In the genomic region with DNA sequence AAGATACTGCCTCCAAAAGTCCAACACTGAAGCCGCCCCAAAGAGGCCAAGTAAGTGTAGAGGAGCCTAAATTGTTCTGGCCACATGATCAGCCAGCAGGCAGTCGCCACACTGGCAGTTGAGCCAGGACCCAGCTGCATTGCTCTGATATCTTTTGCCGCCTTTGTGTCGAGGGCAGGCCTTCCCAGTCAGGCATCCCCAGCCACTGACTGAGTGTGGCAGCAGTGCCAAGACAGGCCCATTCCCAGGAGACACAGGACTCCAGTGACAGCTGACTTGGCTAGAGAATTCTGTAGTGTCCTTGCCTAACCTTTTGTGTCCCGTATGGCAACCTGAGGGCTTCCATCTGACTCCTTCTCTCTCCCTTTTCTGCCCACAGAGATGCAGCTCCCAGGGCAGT, we compare ENCODE assay signal across 12 mouse cellular contexts.
DNase-seq lines count a peak whose midpoint lies in the region; ATAC-seq and TF ChIP-seq lines count a peak whose summit lies in the region.
"Had no signal": no experiment of that assay in that cellular context is flagged by ENCODE, and none has a peak within 500 bp of the region (broad histone marks: within the 10 kb centered on the region; RNA-seq: fewer than 3 reads in every experiment).

No protein-coding gene starts in this region.

- no peaks in the 10 kb centered on the region for H3K36me3 ChIP-seq in heart, postnatal 0 days (replicated peaks; ENCODE audit: control insufficient read depth, insufficient read depth, low read length)
- H3K36me3 ChIP-seq in hindbrain, embryonic 14.5 days (replicated peaks; ENCODE audit: control insufficient read depth, insufficient read depth), result no peaks in the 10 kb centered on the region
- H3K36me3 ChIP-seq: neural tube, embryonic 12.5 days had no signal

- peaks cover 17% of the 10 kb centered on the region; the same call in 1 of the 2 replicates for H3K4me1 ChIP-seq in heart, postnatal 0 days (ENCODE audit: control insufficient read depth, insufficient read depth)
- H3K4me1 ChIP-seq in hindbrain, embryonic 14.5 days (replicated peaks; ENCODE audit: control insufficient read depth, insufficient read depth, low read length), result no peaks in the 10 kb centered on the region
- H3K4me1 ChIP-seq: neural tube, embryonic 12.5 days had no signal

- ATAC-seq in heart, postnatal 0 days (ENCODE audit: insufficient read depth, low read depth), result peak; percentile 89
- ATAC-seq in hindbrain, embryonic 14.5 days (ENCODE audit: low FRiP score), result no peak
- ATAC-seq: forebrain, embryonic 14.5 days had no signal

- H3K4me2 ChIP-seq in heart, postnatal 0 days (ENCODE audit: low read depth, low read length), result no peak overlapping the region
- H3K4me2 ChIP-seq in hindbrain, embryonic 14.5 days (replicated peaks), result no peak overlapping the region
- H3K4me2 ChIP-seq: neural tube, embryonic 12.5 days had no signal

- H3K9ac ChIP-seq in heart, postnatal 0 days (replicated peaks; ENCODE audit: low read depth, low read length), result no peak overlapping the region
- no peak overlapping the region for H3K9ac ChIP-seq in hindbrain, embryonic 14.5 days
- H3K9ac ChIP-seq: neural tube, embryonic 12.5 days had no signal

- DNase-seq in layer of hippocampus, adult 8-10 months (ENCODE audit: low spot score in 2 of 2), result peak; percentile 5 to 7
- DNase-seq in layer of hippocampus, adult 18-20 months (ENCODE audit: low spot score in 2 of 2), result no peak
- DNase-seq in brain, embryonic 18.5 days (ENCODE audit: low read depth, low spot score), result peak; percentile 4
- peak; percentile 82 to 89 for DNase-seq in cerebellum, postnatal 10 days
- DNase-seq in heart, postnatal 0 days (ENCODE audit: low spot score), result peak; percentile 63
- no peak for DNase-seq in thymus, postnatal 14 days
- DNase-seq in hindbrain, embryonic 14.5 days (ENCODE audit: low spot score), result no peak
- no peak for DNase-seq in embryo, embryonic 9.5 days (ENCODE audit: extremely low spot score)
- DNase-seq: kidney, adult 11 months; lung, postnatal 4 days had no signal

- H3K27ac ChIP-seq in heart, postnatal 0 days (ENCODE audit: low read depth), result no peak overlapping the region
- H3K27ac ChIP-seq in hindbrain, embryonic 14.5 days, result no peak overlapping the region
- H3K27ac ChIP-seq: neural tube, embryonic 12.5 days had no signal

- no peak overlapping the region for H3K4me3 ChIP-seq in heart, postnatal 0 days (ENCODE audit: low read depth, low read length)
- no peak overlapping the region for H3K4me3 ChIP-seq in hindbrain, embryonic 14.5 days (replicated peaks; ENCODE audit: low read length)
- H3K4me3 ChIP-seq: neural tube, embryonic 12.5 days had no signal

- H3K9me3 ChIP-seq in heart, postnatal 0 days (replicated peaks; ENCODE audit: control insufficient read depth, low read length), result no peaks in the 10 kb centered on the region
- H3K9me3 ChIP-seq in hindbrain, embryonic 14.5 days (ENCODE audit: control insufficient read depth, low read length), result no peaks in the 10 kb centered on the region
- H3K9me3 ChIP-seq: neural tube, embryonic 12.5 days had no signal

- H3K27me3 ChIP-seq in heart, postnatal 0 days (ENCODE audit: control insufficient read depth, insufficient read depth, low read length), result no peaks in the 10 kb centered on the region
- no peaks in the 10 kb centered on the region for H3K27me3 ChIP-seq in hindbrain, embryonic 14.5 days (ENCODE audit: control insufficient read depth, insufficient read depth, low read length)
- H3K27me3 ChIP-seq: neural tube, embryonic 12.5 days had no signal

- no peak for TF ChIP-seq CTCF in heart, postnatal 0 days (IDR thresholded peaks at IDR 0.05; ENCODE audit: low read depth)

- 29% methylated on average over 5 of the region's 5 CpGs for WGBS in heart, postnatal 0 days
- 60% methylated on average over 5 of the region's 5 CpGs for WGBS in hindbrain, embryonic 14.5 days

- TF ChIP-seq EP300 in heart, postnatal 0 days (IDR thresholded peaks at IDR 0.05; ENCODE audit: low read depth), result no peak

Comparison
In these comparisons a context has a peak if more than half of its experiments do, and no peak if none do; other contexts are left out.
1. DNase-seq: peak in layer of hippocampus, adult 8-10 months (2 of 2), brain, embryonic 18.5 days (single experiment), cerebellum, postnatal 10 days (2 of 2) and heart, postnatal 0 days (single experiment); none in layer of hippocampus, adult 18-20 months (0 of 2), thymus, postnatal 14 days (single experiment), hindbrain, embryonic 14.5 days (single experiment) and embryo, embryonic 9.5 days (single experiment).